Mouse (Mus musculus): ENCODE measurements around the gene Rims3.

Rims3 gene

DNA sequence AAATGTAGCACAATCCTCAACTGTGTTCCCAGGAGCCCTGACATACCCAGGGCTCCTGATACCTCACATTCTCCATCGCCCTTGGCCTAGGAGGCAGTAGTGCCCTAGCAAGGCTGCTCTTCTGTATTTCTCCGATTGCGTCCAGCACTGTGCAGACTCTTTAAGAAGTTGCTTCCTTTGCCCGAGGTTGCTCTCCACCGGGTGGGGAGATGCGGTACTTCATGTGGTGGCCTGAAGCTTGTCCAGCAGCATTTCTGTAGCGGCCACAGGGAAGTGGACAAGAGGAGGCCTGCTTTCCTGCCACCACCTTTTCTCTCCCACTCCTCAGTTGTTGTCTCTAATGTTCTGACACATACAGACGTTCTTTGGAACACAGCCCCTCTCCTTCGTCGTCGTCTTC is 40.0 kb downstream of the Rims3 start:
- DNase-seq: no peak

DNA sequence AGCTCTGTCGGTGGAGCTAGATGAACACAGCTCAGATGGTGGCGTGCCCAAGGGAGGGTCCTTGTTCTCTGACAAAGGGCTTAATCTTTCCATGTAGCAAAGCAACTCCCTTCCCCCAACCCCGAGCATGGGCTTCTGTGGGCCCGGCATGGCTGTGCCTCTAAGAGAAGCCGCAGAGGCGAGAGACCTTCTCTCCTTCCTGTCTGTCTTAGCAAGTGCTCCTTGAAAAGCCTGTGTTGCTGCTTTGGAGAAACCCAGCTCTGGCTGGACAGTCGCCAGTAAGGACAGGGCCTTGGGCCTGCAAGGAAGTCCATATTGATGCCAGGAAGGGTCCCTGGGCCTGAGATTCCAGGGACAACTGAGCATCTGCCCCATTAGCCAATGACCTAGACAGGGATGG is 40.6 kb downstream of the Rims3 start:
- no peak for DNase-seq

DNA sequence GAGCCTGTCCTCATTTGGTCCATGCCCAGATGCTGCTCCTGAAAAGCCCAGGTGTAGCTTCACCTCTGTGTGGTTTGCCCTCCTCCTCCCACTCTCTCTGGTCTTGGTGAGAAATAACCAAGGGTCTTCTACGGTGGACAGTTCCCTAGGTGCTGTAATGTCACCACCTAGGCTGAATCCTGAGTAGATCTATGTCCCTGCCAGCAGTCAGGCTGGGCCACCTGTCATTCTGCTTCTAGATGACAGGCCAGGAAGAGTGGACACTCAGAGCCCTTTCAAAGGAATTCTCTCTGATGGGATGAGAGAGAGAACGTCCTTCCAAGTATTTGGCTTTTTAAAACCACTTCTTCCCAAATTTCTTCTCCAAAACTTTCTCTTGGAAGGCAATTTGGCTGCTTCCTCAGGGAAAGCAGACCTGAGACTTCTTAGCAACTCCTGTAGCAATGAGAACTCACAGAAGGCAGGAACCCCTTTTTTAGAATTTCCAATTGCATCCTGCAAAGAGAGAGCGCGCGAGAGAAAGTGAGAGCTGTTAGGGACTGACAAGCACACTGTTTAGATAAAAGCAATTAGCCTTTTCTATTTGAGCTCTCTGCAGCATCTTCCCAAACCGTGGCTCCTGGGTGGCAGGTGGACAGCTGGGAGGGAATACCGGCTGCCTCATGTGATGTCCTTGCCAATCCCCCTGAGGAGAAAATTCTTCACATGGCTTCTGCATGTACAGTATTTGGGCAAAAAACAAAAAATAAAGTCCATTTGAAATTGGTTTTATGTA is 41.4 kb downstream of the Rims3 start:
- no peak for DNase-seq

DNA sequence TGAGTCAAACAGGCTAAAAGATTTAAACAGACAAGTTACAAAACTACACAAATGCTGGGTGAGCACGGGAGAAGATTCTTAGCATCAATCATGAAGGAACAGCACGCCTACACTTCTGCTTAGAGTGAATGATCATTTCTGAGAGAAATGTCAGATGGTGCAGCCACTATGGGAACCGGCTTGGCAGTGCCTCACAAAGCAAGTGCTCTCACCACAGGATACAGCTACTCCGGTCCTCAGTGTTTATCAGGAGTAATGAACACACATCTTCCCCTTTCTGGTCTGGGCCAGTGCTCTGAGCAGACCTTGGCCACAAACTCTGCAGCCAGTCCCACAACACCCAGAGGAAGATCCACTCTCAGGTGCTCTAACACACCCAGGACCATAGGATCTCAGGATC is 49.9 kb downstream of the Rims3 start:
- DNase-seq: no peak

DNA sequence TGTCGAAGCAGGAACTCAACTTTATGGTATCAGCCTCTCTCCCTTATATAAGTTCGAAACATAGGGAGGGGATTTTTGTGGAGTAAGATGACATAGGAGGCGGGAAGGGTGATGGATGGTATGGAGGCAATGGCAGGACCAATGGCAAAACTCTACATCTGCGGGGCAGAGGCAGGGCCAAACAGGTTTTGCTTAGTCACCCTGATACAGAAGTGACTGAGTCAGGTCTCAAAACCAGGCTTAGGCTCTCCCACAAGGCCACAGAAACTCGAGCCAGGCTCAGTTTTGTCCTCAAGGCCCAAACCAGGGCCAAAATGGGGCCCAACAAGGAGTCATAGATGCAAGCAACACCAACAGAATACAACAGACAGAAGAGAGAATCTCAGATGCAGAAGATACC is 51.0 kb downstream of the Rims3 start:
- no peak for DNase-seq

DNA sequence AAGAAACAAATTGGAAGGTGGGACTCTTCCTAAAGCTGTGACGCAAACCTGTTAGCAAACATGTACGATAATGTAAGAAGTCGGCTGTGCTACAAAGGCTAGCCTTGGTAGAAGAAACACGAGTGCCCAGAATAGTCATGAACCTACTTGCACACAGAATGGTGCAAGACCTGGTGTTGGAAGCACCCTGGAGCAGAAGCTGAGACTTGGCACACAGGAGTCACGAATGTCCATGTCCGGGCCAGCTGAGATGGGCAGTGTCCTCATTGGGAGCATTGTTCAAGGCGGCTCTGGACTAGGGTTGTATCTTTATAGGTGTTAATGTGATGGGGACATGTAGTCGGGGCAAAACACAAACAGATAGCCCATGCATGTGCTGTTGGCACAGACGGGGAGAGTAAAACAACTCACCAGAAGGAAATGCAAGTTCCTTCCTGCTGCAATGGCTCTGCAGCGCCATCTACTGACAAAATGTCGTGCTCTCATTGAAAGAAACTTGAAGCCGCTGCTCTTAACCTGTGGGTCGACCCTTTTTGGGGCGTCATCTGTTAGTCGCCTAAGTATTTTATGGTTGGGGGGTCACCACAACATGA is 55.0 kb downstream of the Rims3 start:
- DNase-seq: peak; percentile 69

DNA sequence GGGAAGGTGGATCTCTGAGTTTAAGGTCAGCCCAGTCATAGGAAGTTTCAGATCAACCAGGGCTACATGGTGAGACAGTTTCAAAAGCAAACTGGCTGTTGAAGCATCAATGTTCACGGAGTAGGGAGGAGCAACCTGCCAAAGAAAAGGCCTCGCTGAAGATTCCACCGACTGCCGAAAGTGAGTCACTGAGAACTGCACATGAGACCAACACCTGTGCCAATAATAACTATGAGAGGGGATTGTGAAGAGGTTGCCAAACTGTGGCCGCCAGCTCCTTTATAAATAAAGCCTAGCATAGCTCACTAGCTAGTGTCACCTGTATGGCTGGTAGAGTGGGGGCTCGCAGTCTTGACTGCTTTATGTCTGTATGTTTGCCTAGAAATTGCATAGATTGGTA is 56.5 kb downstream of the Rims3 start:
- DNase-seq: no peak

DNA sequence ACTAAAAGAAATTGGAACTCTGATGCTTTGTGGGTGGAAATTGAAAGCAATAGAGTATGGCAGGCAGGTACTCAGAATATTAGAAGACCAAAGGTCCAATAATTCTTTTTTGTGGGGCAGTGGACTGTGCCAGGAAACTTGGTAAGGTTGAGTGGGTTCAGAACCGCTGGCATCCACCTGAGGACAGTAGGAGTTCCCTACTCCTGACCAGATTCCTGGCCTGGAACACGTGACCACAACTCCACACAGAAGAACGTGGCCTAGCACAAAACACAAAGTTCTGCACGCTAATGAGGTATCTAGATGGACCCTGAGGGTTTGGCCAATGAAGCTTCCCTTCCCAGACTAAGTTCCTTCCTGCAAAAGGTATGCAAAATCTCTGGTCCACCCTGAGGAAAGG is 58.2 kb downstream of the Rims3 start:
- no peak for DNase-seq

DNA sequence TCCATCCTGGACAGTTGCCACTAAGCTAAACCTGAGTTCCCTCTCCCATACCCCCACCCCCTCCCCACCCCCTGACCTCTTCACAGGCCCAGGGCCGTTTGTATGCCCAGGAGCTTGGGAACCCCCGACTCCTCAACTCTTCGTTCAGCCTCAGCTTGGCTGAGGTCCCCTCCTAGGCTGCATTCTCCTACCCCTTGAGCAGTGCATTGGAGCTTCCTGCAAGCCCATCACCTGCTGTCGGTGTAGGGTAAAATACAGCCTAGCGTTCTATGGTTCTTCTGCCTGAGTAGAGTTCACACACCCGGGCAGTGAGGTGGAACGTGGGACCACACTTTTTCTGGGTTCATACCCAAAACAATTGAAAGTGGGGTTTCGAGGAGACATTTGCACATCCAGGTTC is 58.8 kb downstream of the Rims3 start:
- no peak for DNase-seq

DNA sequence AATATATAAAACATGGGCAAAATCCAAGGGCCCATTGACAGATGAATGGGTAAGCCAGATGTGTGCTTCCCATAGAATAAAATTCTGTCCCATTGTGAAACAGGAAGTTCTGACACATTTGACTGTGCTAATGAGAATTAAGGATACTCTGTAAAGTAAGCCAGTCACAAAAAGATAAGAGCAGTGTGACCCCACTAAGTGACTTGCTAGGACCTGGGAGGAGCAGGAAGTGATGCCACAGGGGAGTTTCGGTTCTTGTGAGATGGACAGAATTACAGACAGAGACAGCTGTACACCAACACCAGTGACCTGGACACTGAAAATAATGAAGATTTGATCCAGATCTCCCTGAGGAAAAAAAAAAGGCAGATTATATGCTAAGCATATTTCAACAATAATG is 59.2 kb downstream of the Rims3 start:
- DNase-seq: no peak

DNA sequence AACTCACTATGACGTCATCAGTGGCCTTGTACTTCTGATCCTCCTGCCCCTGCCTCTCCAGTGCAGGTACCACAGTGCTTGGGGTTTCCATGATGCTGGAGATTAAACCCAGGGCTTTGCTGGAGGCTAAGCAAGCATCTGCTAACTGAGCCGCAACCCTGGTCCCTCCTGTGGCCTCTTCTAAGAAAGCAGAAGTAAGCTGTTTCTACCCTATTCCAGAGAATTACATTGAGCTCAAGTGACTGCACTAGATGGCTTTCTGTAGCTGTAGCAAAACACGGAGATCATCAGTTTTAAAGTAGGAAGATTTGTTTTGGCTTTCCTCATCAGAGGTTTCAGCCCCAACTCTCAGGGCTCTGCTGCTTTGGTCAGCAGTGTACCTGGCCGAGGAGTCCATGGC is 59.9 kb downstream of the Rims3 start:
- DNase-seq: no peak

DNA sequence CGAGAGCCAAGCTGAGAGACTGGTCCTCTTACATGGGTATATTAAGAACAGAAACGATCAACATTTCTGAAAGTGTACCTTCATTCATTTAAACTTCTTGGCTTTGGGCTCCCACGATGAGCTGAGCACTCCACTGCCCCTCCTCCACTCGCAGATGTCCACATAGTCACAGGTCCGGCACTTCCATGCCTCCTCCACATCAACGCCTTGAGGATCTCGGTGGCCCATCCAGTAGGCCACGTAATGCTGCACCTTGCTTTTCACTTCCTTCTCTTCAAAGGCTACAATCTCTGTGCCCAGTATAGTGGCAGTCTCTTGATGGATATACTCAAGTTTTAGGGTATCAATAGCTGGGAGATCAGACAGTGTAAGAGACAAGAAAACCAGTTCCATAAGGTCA is 66.8 kb downstream of the Rims3 start:
- DNase-seq: no peak

DNA sequence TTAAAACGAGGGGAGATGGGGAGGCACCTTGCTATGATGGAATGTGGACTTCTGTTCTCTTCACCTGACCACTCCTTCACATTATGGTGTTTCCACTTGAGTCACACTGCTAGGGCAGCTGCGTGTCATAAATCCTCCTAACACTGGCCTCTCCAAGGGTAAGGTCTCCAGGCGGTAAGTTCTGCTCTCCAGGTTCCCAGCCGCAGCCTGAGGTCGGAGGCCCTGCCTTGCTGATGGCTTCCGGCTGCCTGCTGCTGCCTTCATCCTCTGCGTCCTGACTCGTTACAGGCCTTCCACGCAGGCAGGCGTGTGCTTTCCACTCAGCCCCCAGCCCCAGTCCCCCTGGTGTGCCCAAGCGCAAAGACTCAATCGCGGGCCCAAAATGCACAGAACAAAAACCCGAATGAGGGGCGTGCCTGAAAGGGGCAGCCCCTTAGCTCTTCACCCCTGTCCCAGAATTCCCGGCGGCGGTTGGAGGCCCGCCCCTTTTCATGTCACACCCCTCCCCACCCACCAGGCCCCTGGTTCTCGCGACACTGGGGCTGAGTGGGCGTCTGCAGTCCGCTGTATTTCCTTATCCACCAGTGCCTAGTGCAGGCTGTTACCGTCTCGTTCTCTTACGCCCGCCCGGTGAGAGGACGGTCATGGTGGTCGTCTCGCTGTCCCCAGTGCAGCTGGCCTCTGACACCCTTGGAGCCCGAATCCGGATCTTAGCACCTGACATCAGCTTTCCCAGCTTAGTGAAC is 70.1 kb downstream of the Rims3 start, which contains the start of gene Exo5:
Exo5 (minus strand) TSS at position 464 of the 746 bp plus-strand sequence.
- peak; percentile 96 for DNase-seq

DNA sequence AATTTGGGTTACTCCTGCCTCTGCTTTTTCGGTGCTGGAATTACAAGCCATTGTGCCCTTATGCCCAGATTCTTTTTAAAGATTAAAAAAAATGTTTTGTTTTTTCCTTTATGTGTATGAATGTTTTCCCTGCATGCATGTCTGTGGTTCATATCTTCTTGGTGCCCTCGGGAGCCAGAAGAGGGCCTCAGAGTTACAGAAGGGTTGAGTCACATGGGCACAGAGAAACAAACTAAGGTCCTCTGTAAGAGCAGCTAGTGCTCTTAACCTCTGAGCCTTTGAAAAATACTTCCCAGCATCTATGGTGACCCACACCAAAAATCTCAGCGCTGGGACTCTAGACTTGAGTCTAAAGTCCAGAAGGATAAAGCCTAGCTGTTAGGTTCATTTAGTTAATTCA is 70.8 kb downstream of the Rims3 start:
- peak; percentile 73 for DNase-seq

DNA sequence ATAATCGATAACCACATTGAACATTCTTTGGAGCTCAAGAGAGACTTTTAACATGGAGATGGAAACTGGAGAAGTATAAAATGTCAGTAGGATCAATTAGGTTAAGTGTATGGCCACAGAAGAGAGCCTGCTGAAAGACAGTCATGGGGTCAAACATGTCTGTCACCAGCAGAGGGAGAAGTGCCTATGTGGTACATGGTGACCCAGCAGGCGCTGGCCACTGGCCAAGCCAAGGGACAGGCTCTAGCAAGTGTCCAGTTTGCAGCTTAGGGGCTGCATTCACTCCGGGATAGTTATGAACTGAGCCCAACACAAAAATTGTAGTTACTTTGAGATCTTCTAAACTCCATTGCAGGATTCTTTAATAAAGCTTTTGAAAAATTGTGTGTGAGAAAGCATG is 74.1 kb downstream of the Rims3 start:
- DNase-seq: no peak

DNA sequence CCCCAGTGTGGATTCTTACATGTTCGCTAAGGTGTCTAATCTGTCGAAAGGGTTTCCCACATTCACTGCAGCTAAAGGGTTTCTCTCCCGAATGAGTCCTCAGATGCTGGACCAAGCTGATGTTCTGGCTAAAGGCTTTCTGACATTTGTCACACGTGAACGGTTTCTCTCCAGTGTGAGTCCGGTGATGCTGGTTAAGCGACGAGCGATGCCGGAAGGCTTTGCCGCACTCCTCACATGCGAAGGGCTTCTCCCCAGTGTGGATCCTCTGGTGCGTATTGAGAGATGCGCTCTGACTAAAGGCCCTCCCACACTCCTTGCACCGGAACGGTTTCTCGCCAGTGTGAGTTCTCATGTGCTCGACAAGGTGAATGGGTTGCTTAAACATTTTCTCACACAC is 76.1 kb downstream of the Rims3 start:
- no peak for DNase-seq

DNA sequence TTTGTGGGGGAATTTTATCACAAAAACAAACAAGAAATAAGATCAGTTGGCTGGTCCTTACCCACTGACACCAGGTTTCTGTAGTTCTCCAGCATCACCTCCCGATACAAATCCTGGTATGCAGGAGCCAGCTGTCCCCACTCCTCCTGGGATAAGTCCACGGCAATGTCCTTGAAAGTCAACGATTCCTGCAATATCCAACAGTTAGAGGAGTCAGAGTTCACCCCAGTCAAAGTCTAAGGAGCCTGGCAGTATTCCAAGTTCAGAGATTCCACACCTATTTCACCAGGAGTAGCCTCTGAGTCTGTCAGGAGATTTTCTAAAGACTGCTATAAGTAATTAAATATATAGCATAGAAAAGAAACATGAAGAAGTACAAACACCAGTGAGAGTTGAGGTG is 80.4 kb downstream of the Rims3 start:
- no peak for DNase-seq

Data from thymus, postnatal 14 days (tissue).